Mouse (Mus musculus): ENCODE data around the gene B230217C12Rik. TPM values are rescaled to one million over a fixed set of nuclear protein-coding genes. Genes with fewer than 3 reads are reported as not detected.
A peak's percentile ranks its signal among the peaks of the same experiment; 100 is the strongest.
"Not testable (repeated sequence)": the region's sequence is repeated elsewhere in the genome, so short reads cannot be mapped to it uniquely, and the experiment has no call there.

The B230217C12Rik gene
- polyA plus RNA-seq, 1 experiment from 2014 or later, result 4.1 TPM

- 85% methylated on average over 6 of the region's 6 CpGs for WGBS
- no peak overlapping the region for H3K4me2 ChIP-seq (ENCODE audit: low read depth, low read length)
- H3K27me3 ChIP-seq (replicated peaks; ENCODE audit: control insufficient read depth, insufficient read depth, low read length), result no peaks in the 10 kb centered on the region
- ATAC-seq, result no peak
- peaks cover 22% of the 10 kb centered on the region for H3K36me3 ChIP-seq (ENCODE audit: control insufficient read depth, insufficient read depth, low read length)
- no peak overlapping the region for H3K4me3 ChIP-seq (ENCODE audit: low read length)
- H3K9me3 ChIP-seq (ENCODE audit: control insufficient read depth, low read length), result no peaks in the 10 kb centered on the region
- peaks cover 22% of the 10 kb centered on the region for H3K4me1 ChIP-seq (ENCODE audit: control insufficient read depth, insufficient read depth, low read length)
- H3K9ac ChIP-seq (ENCODE audit: low read depth, low read length), result no peak overlapping the region
- H3K27ac ChIP-seq (ENCODE audit: low read length), result no peak overlapping the region
These were observed 12.9 kb upstream of the B230217C12Rik start for GRCm38 (mm10) chr11:97827654-97828053.

GRCm38 (mm10) chr11:97829365-97829764, 11.2 kb upstream of the B230217C12Rik start:
- Histone ChIP-seq H3K9ac (ENCODE audit: low read depth, low read length) (no peak overlapping the region), H3K4me3 (ENCODE audit: low read length) (no peak overlapping the region), H3K27me3 (replicated peaks; ENCODE audit: control insufficient read depth, insufficient read depth, low read length) (no peaks in the 10 kb centered on the region), H3K9me3 (ENCODE audit: control insufficient read depth, low read length) (no peaks in the 10 kb centered on the region), H3K4me2 (ENCODE audit: low read depth, low read length) (no peak overlapping the region), H3K36me3 (ENCODE audit: control insufficient read depth, insufficient read depth, low read length) (peaks cover 24% of the 10 kb centered on the region), H3K27ac (ENCODE audit: low read length) (no peak overlapping the region), H3K4me1 (ENCODE audit: control insufficient read depth, insufficient read depth, low read length) (peaks cover 22% of the 10 kb centered on the region)
- WGBS, result 89% methylated on average over 7 of the region's 7 CpGs
- ATAC-seq, result no peak

- H3K36me3 ChIP-seq (ENCODE audit: control insufficient read depth, insufficient read depth, low read length), result peaks cover 29% of the 10 kb centered on the region
- 77% methylated on average over 12 of the region's 12 CpGs for WGBS
- H3K9ac ChIP-seq (ENCODE audit: low read depth, low read length), result no peak overlapping the region
These were observed 10.6 kb upstream of the B230217C12Rik start for GRCm38 (mm10) chr11:97829913-97830476.

GRCm38 (mm10) chr11:97830501-97830900, 10.1 kb upstream of the B230217C12Rik start:
- Histone ChIP-seq H3K4me3 (ENCODE audit: low read length) (no peak overlapping the region), H3K36me3 (ENCODE audit: control insufficient read depth, insufficient read depth, low read length) (peaks cover 24% of the 10 kb centered on the region), H3K27ac (ENCODE audit: low read length) (peak overlapping the region; percentile 8; the same call in 1 of the 2 replicates), H3K4me2 (ENCODE audit: low read depth, low read length) (no peak overlapping the region), H3K27me3 (replicated peaks; ENCODE audit: control insufficient read depth, insufficient read depth, low read length) (no peaks in the 10 kb centered on the region), H3K9ac (ENCODE audit: low read depth, low read length) (no peak overlapping the region), H3K4me1 (ENCODE audit: control insufficient read depth, insufficient read depth, low read length) (peaks cover 12% of the 10 kb centered on the region), H3K9me3 (ENCODE audit: control insufficient read depth, low read length) (no peaks in the 10 kb centered on the region)
- 74% methylated on average over 6 of the region's 6 CpGs for WGBS
- no peak for ATAC-seq

More at GRCm38 (mm10) chr11:97829913-97830476, 10.6 kb upstream of the B230217C12Rik start:
- no peak overlapping the region for H3K4me2 ChIP-seq (ENCODE audit: low read depth, low read length)
- H3K9me3 ChIP-seq (ENCODE audit: control insufficient read depth, low read length), result no peaks in the 10 kb centered on the region
- H3K27ac ChIP-seq (ENCODE audit: low read length), result peak overlapping the region; percentile 8; the same call in 1 of the 2 replicates
- no peak overlapping the region for H3K4me3 ChIP-seq (ENCODE audit: low read length)
- no peak for ATAC-seq
- H3K4me1 ChIP-seq (ENCODE audit: control insufficient read depth, insufficient read depth, low read length), result peaks cover 17% of the 10 kb centered on the region
- H3K27me3 ChIP-seq (replicated peaks; ENCODE audit: control insufficient read depth, insufficient read depth, low read length), result no peaks in the 10 kb centered on the region

GRCm38 (mm10) chr11:97832001-97832400, 8.6 kb upstream of the B230217C12Rik start:
- Histone ChIP-seq H3K36me3 (ENCODE audit: control insufficient read depth, insufficient read depth, low read length) (peaks cover 26% of the 10 kb centered on the region), H3K9ac (ENCODE audit: low read depth, low read length) (no peak overlapping the region), H3K27me3 (replicated peaks; ENCODE audit: control insufficient read depth, insufficient read depth, low read length) (no peaks in the 10 kb centered on the region), H3K4me2 (ENCODE audit: low read depth, low read length) (no peak overlapping the region), H3K9me3 (ENCODE audit: control insufficient read depth, low read length) (no peaks in the 10 kb centered on the region), H3K4me3 (ENCODE audit: low read length) (no peak overlapping the region), H3K27ac (ENCODE audit: low read length) (no peak overlapping the region), H3K4me1 (ENCODE audit: control insufficient read depth, insufficient read depth, low read length) (peaks cover 3% of the 10 kb centered on the region; the same call in 1 of the 2 replicates)
- 74% methylated on average over 11 of the region's 11 CpGs for WGBS
- no peak for ATAC-seq

GRCm38 (mm10) chr11:97833352-97833751, 7.2 kb upstream of the B230217C12Rik start:
- peaks cover 26% of the 10 kb centered on the region for H3K36me3 ChIP-seq (ENCODE audit: control insufficient read depth, insufficient read depth, low read length)
- H3K9ac ChIP-seq (ENCODE audit: low read depth, low read length), result no peak overlapping the region
- H3K4me1 ChIP-seq (ENCODE audit: control insufficient read depth, insufficient read depth, low read length), result no peaks in the 10 kb centered on the region; the same call in 1 of the 2 replicates
- H3K27me3 ChIP-seq (replicated peaks; ENCODE audit: control insufficient read depth, insufficient read depth, low read length), result no peaks in the 10 kb centered on the region
- ATAC-seq, result no peak
- no peak overlapping the region for H3K4me3 ChIP-seq (ENCODE audit: low read length)
- H3K9me3 ChIP-seq (ENCODE audit: control insufficient read depth, low read length), result no peaks in the 10 kb centered on the region
- WGBS, result 88% methylated on average over 15 of the region's 15 CpGs
- H3K4me2 ChIP-seq (ENCODE audit: low read depth, low read length), result no peak overlapping the region
- H3K27ac ChIP-seq (ENCODE audit: low read length), result no peak overlapping the region

- peaks cover 19% of the 10 kb centered on the region for H3K36me3 ChIP-seq (ENCODE audit: control insufficient read depth, insufficient read depth, low read length)
- no peak overlapping the region; the same call in 1 of the 2 replicates for H3K27ac ChIP-seq (ENCODE audit: low read length)
- H3K9me3 ChIP-seq (ENCODE audit: control insufficient read depth, low read length), result no peaks in the 10 kb centered on the region
- no peak overlapping the region for H3K4me2 ChIP-seq (ENCODE audit: low read depth, low read length)
- ATAC-seq, result no peak
- H3K4me3 ChIP-seq (ENCODE audit: low read length), result no peak overlapping the region
- WGBS, result 58% methylated on average over 8 of the region's 8 CpGs
- H3K9ac ChIP-seq (ENCODE audit: low read depth, low read length), result no peak overlapping the region
- no peaks in the 10 kb centered on the region for H3K4me1 ChIP-seq (ENCODE audit: control insufficient read depth, insufficient read depth, low read length)
- H3K27me3 ChIP-seq (replicated peaks; ENCODE audit: control insufficient read depth, insufficient read depth, low read length), result no peaks in the 10 kb centered on the region
These were observed 4.0 kb upstream of the B230217C12Rik start for GRCm38 (mm10) chr11:97836541-97836940.

- not testable (repeated sequence) for H3K4me3 ChIP-seq (ENCODE audit: low read length); H3K27me3 ChIP-seq (replicated peaks; ENCODE audit: control insufficient read depth, insufficient read depth, low read length); H3K9me3 ChIP-seq (ENCODE audit: control insufficient read depth, low read length); H3K9ac ChIP-seq (ENCODE audit: low read depth, low read length); H3K4me1 ChIP-seq (ENCODE audit: control insufficient read depth, insufficient read depth, low read length); H3K4me2 ChIP-seq (ENCODE audit: low read depth, low read length); H3K27ac ChIP-seq (ENCODE audit: low read length)
- H3K36me3 ChIP-seq (ENCODE audit: control insufficient read depth, insufficient read depth, low read length), result peaks cover 19% of the 10 kb centered on the region
- ATAC-seq, result peak; percentile 24
- WGBS, result 79% methylated on average over 9 of the region's 9 CpGs
These were observed 3.5 kb upstream of the B230217C12Rik start for GRCm38 (mm10) chr11:97837051-97837450.

GRCm38 (mm10) chr11:97837641-97838149, 2.9 kb upstream of the B230217C12Rik start:
- 81% methylated on average over 7 of the region's 7 CpGs for WGBS
- Histone ChIP-seq H3K4me1 (ENCODE audit: control insufficient read depth, insufficient read depth, low read length) (peaks cover 4% of the 10 kb centered on the region; the same call in 1 of the 2 replicates), H3K4me3 (ENCODE audit: low read length) (no peak overlapping the region), H3K27ac (ENCODE audit: low read length) (no peak overlapping the region), H3K9ac (ENCODE audit: low read depth, low read length) (no peak overlapping the region), H3K36me3 (ENCODE audit: control insufficient read depth, insufficient read depth, low read length) (peaks cover 13% of the 10 kb centered on the region), H3K4me2 (ENCODE audit: low read depth, low read length) (no peak overlapping the region), H3K9me3 (ENCODE audit: control insufficient read depth, low read length) (no peaks in the 10 kb centered on the region), H3K27me3 (replicated peaks; ENCODE audit: control insufficient read depth, insufficient read depth, low read length) (no peaks in the 10 kb centered on the region)
- no peak for ATAC-seq
